Mouse (Mus musculus): ENCODE measurements around the gene Sema6c. TPM values are rescaled to one million over a fixed set of nuclear protein-coding genes. Genes with fewer than 3 reads are reported as not detected.

Gene Sema6c
- polyA plus RNA-seq, 1 experiment from 2014 or later: 2.9 TPM

GRCm38 (mm10) chr3:95213609-95213975 is 53.3 kb downstream of the Sema6c start:
- no peak for DNase-seq (ENCODE audit: low spot score)
- no peak overlapping the region for H3K27ac ChIP-seq
- no peaks in the 10 kb centered on the region for H3K9me3 ChIP-seq (replicated peaks; ENCODE audit: low read length)
- no peak overlapping the region for H3K4me2 ChIP-seq (ENCODE audit: low read length)
- H3K4me3 ChIP-seq (replicated peaks; ENCODE audit: low read depth, low read length): no peak overlapping the region
- 0 out of 2 replicates have a peak, but pooled peaks cover 4% of the 10 kb centered on the region for H3K4me1 ChIP-seq (replicated peaks; ENCODE audit: insufficient read depth, low read length)
- H3K27me3 ChIP-seq (ENCODE audit: insufficient read depth, low read length): no peaks in the 10 kb centered on the region
- 0 out of 2 replicates have a peak, but pooled peaks cover 5% of the 10 kb centered on the region for H3K36me3 ChIP-seq (ENCODE audit: insufficient read depth, low read length)
- 97% methylated on average over 1 of the region's 1 CpGs for WGBS
- ATAC-seq (replicated peaks; ENCODE audit: low FRiP score, low read depth): no peak
- TF ChIP-seq CTCF (IDR thresholded peaks at IDR 0.05; ENCODE audit: low read depth): no peak
- H3K9ac ChIP-seq (ENCODE audit: low read depth, low read length): no peak overlapping the region

DNA sequence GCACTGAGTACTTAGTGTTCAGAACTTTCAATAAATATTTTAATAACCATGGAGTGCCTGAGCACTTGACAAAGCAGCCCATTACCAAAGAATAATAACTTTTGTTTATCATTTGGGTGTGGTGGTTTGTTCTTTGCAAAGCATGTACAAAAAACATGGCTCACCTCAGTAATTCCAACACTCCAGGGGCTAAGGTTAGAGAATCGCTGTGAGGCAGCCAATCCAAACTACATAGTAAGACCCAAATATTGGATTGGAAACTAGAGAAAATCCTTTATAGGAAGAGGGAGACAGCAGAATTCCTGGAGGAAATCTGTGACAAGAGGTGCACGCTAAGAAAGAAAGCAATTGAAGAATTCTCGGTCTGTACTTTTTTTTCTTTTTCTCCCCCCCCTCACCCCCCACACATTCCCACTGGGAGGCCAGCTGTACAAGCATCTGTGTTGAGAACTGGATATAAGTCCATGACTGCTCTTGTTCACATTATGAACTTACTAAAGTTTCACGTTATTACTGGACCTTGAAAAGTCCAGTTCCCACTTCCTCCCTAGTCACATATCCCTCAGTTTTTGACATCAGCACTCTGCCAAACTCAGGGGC is 56.5 kb downstream of the Sema6c start:
- Histone ChIP-seq H3K27me3 (ENCODE audit: insufficient read depth, low read length) (no peaks in the 10 kb centered on the region), H3K9me3 (replicated peaks; ENCODE audit: low read length) (no peaks in the 10 kb centered on the region), H3K4me2 (ENCODE audit: low read length) (peak overlapping the region; percentile 69), H3K4me1 (replicated peaks; ENCODE audit: insufficient read depth, low read length) (0 out of 2 replicates have a peak, but pooled peaks cover 4% of the 10 kb centered on the region), H3K27ac (peak overlapping the region; percentile 99), H3K36me3 (ENCODE audit: insufficient read depth, low read length) (peaks cover 9% of the 10 kb centered on the region), H3K9ac (ENCODE audit: low read depth, low read length) (peak overlapping the region; percentile 97), H3K4me3 (replicated peaks; ENCODE audit: low read depth, low read length) (peak overlapping the region; percentile 86)
- no peak for TF ChIP-seq CTCF (IDR thresholded peaks at IDR 0.05; ENCODE audit: low read depth)
- ATAC-seq (replicated peaks; ENCODE audit: low FRiP score, low read depth): peak; percentile 55
- DNase-seq (ENCODE audit: low spot score): no peak
- WGBS: 13% methylated on average over 4 of the region's 4 CpGs

GRCm38 (mm10) chr3:95217255-95218134 is 57.2 kb downstream of the Sema6c start, which contains the start of gene Gabpb2:
Gabpb2 (minus strand) TSS chr3:95217916.
- peak; percentile 89 for ATAC-seq (replicated peaks; ENCODE audit: low FRiP score, low read depth)
- peaks cover 9% of the 10 kb centered on the region for H3K36me3 ChIP-seq (ENCODE audit: insufficient read depth, low read length)

DNA sequence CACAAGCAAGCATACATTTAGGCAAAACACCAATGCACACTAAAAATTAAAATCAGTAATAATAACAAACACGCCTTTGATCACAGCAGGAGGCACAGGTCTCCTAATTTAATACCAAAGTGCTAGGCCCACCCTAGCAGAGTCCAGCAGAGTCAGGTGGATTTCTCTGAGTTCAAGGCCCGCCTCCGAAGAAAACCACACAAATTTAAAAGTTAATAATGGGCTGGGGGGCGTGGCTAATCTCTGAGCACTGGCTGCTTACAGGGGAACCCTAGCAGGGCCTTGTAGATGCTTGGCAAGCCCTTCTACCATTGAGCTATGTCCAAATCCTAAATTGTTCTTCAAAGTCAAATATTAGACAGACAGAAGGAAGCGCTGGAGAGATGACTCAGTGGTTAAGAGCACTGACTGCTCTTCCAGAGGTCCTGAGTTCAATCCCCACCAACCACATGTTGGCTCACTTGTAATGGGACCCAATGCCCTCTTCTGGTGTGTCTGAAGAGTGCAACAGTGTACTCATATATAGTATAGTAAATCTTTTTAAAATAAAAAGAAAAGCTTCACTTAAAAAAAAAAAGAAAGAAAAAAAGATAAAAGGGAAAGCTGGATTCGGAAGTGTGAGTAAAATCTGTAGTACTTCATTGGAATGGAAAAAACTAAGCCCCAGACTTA is 58.3 kb downstream of the Sema6c start:
- no peak for TF ChIP-seq CTCF (IDR thresholded peaks at IDR 0.05; ENCODE audit: low read depth)

More at GRCm38 (mm10) chr3:95217255-95218134, 57.2 kb downstream of the Sema6c start, which contains the start of gene Gabpb2:
- Histone ChIP-seq H3K27me3 (ENCODE audit: insufficient read depth, low read length) (no peaks in the 10 kb centered on the region), H3K9ac (ENCODE audit: low read depth, low read length) (peak within 1 kb of the TSS; percentile 97), H3K4me2 (ENCODE audit: low read length) (peak within 1 kb of the TSS; percentile 69), H3K4me3 (replicated peaks; ENCODE audit: low read depth, low read length) (peak within 1 kb of the TSS; percentile 86), H3K27ac (peak within 1 kb of the TSS; percentile 99), H3K4me1 (replicated peaks; ENCODE audit: insufficient read depth, low read length) (0 out of 2 replicates have a peak, but pooled peaks cover 4% of the 10 kb centered on the region), H3K9me3 (replicated peaks; ENCODE audit: low read length) (no peaks in the 10 kb centered on the region)
- WGBS: under 1% methylated on average over 56 of the region's 56 CpGs
- peak; percentile 97 for DNase-seq (ENCODE audit: low spot score)
- TF ChIP-seq CTCF (IDR thresholded peaks at IDR 0.05; ENCODE audit: low read depth): peak; percentile 82

GRCm38 (mm10) chr3:95223041-95223440 is 62.8 kb downstream of the Sema6c start:
- 94% methylated on average over 2 of the region's 2 CpGs for WGBS
- Histone ChIP-seq H3K4me2 (ENCODE audit: low read length) (no peak overlapping the region), H3K4me1 (replicated peaks; ENCODE audit: insufficient read depth, low read length) (peaks cover 8% of the 10 kb centered on the region; the same call in 1 of the 2 replicates), H3K27ac (no peak overlapping the region), H3K4me3 (replicated peaks; ENCODE audit: low read depth, low read length) (no peak overlapping the region), H3K36me3 (ENCODE audit: insufficient read depth, low read length) (peaks cover 10% of the 10 kb centered on the region), H3K9me3 (replicated peaks; ENCODE audit: low read length) (no peaks in the 10 kb centered on the region), H3K9ac (ENCODE audit: low read depth, low read length) (no peak overlapping the region), H3K27me3 (ENCODE audit: insufficient read depth, low read length) (no peaks in the 10 kb centered on the region)
- DNase-seq (ENCODE audit: low spot score) (no peak), ATAC-seq (replicated peaks; ENCODE audit: low FRiP score, low read depth) (no peak)
- TF ChIP-seq CTCF (IDR thresholded peaks at IDR 0.05; ENCODE audit: low read depth): no peak

More for the DNA sequence above, 58.3 kb downstream of the Sema6c start:
- Histone ChIP-seq H3K4me2 (ENCODE audit: low read length) (peak overlapping the region; percentile 69), H3K9ac (ENCODE audit: low read depth, low read length) (peak overlapping the region; percentile 97; the same call in 1 of the 2 replicates), H3K9me3 (replicated peaks; ENCODE audit: low read length) (no peaks in the 10 kb centered on the region), H3K4me3 (replicated peaks; ENCODE audit: low read depth, low read length) (peak overlapping the region; percentile 86), H3K36me3 (ENCODE audit: insufficient read depth, low read length) (peaks cover 15% of the 10 kb centered on the region), H3K27ac (peak overlapping the region; percentile 99), H3K4me1 (replicated peaks; ENCODE audit: insufficient read depth, low read length) (0 out of 2 replicates have a peak, but pooled peaks cover 4% of the 10 kb centered on the region), H3K27me3 (ENCODE audit: insufficient read depth, low read length) (no peaks in the 10 kb centered on the region)
- WGBS: 81% methylated on average over 6 of the region's 6 CpGs
- ATAC-seq (replicated peaks; ENCODE audit: low FRiP score, low read depth) (no peak), DNase-seq (ENCODE audit: low spot score) (no peak)

Small RNA genes within 50 kb of the gene (microRNA-seq; reads per million reads assigned to microRNA genes)
- not detected for gene Mir8099-1

Other genes starting within 250 kb of the Sema6c start
- gene Selenbp1, start 227.4 kb upstream of the Sema6c start, polyA plus RNA-seq (2015; fragmentation: Nextera tagmentation; extraction: Ambion mirVana): 131 and 168 TPM in 2 replicates
- gene Rfx5, start 206.4 kb upstream of the Sema6c start, polyA plus RNA-seq (2015; fragmentation: Nextera tagmentation; extraction: Ambion mirVana): 5.9 and 6.8 TPM in 2 replicates
- 20.2 and 20.7 TPM in 2 replicates for gene Pi4kb, start 185.7 kb upstream of the Sema6c start, polyA plus RNA-seq (2015; fragmentation: Nextera tagmentation; extraction: Ambion mirVana)
- gene Zfp687, start 145.0 kb upstream of the Sema6c start, polyA plus RNA-seq (2015; fragmentation: Nextera tagmentation; extraction: Ambion mirVana): 19.7 and 20.0 TPM in 2 replicates
- 214 and 231 TPM in 2 replicates for gene Psmd4, start 117.8 kb upstream of the Sema6c start, polyA plus RNA-seq (2015; fragmentation: Nextera tagmentation; extraction: Ambion mirVana)
- 17.8 and 19.8 TPM in 2 replicates for gene Pip5k1a, start 53.5 kb upstream of the Sema6c start, polyA plus RNA-seq (2015; fragmentation: Nextera tagmentation; extraction: Ambion mirVana)
- 116 and 120 TPM in 2 replicates for gene Vps72, start 49.4 kb upstream of the Sema6c start, polyA plus RNA-seq (2015; fragmentation: Nextera tagmentation; extraction: Ambion mirVana)
- 0.69 and 0.83 TPM in 2 replicates for gene Tmod4, start 36.0 kb upstream of the Sema6c start, polyA plus RNA-seq (2015; fragmentation: Nextera tagmentation; extraction: Ambion mirVana)
- 63.0 and 63.5 TPM in 2 replicates for gene Scnm1, start 26.4 kb upstream of the Sema6c start, polyA plus RNA-seq (2015; fragmentation: Nextera tagmentation; extraction: Ambion mirVana)
- gene Lysmd1, start 26.4 kb upstream of the Sema6c start, polyA plus RNA-seq (2015; fragmentation: Nextera tagmentation; extraction: Ambion mirVana): 14.4 and 15.2 TPM in 2 replicates
- 2.8 and 3.6 TPM in 2 replicates for gene Tnfaip8l2, start 18.1 kb upstream of the Sema6c start, polyA plus RNA-seq (2015; fragmentation: Nextera tagmentation; extraction: Ambion mirVana)
- gene Gabpb2, start 57.5 kb downstream of the Sema6c start, polyA plus RNA-seq (2015; fragmentation: Nextera tagmentation; extraction: Ambion mirVana): 4.5 and 5.4 TPM in 2 replicates
- 98.5 and 102 TPM in 2 replicates for gene Cdc42se1, start 68.3 kb downstream of the Sema6c start, polyA plus RNA-seq (2015; fragmentation: Nextera tagmentation; extraction: Ambion mirVana)
- 11.2 and 11.8 TPM in 2 replicates for gene Mllt11, start 71.7 kb downstream of the Sema6c start, polyA plus RNA-seq (2015; fragmentation: Nextera tagmentation; extraction: Ambion mirVana)
- 1.2 and 1.3 TPM in 2 replicates for gene Gm128, start 81.1 kb downstream of the Sema6c start, polyA plus RNA-seq (2015; fragmentation: Nextera tagmentation; extraction: Ambion mirVana)
- gene Bnipl, start 90.7 kb downstream of the Sema6c start, polyA plus RNA-seq (2015; fragmentation: Nextera tagmentation; extraction: Ambion mirVana): 0.82 and 1.6 TPM in 2 replicates
- 72.6 and 73.2 TPM in 2 replicates for gene Mindy1, start 120.9 kb downstream of the Sema6c start, polyA plus RNA-seq (2015; fragmentation: Nextera tagmentation; extraction: Ambion mirVana)
- gene Prune1, start 121.6 kb downstream of the Sema6c start, polyA plus RNA-seq (2015; fragmentation: Nextera tagmentation; extraction: Ambion mirVana): 20.1 and 20.3 TPM in 2 replicates
- 9.9 and 10.1 TPM in 2 replicates for gene Anxa9, start 146.7 kb downstream of the Sema6c start, polyA plus RNA-seq (2015; fragmentation: Nextera tagmentation; extraction: Ambion mirVana)
- gene Cers2, start 154.3 kb downstream of the Sema6c start, polyA plus RNA-seq (2015; fragmentation: Nextera tagmentation; extraction: Ambion mirVana): 172 and 186 TPM in 2 replicates
- 22.2 and 23.2 TPM in 2 replicates for gene Setdb1, start 196.7 kb downstream of the Sema6c start, polyA plus RNA-seq (2015; fragmentation: Nextera tagmentation; extraction: Ambion mirVana)
- gene 4930558C23Rik, start 242.4 kb downstream of the Sema6c start, polyA plus RNA-seq (2015; fragmentation: Nextera tagmentation; extraction: Ambion mirVana): 0.22 and 0.26 TPM in 2 replicates

All from kidney, postnatal 0 days (tissue).